Mouse (Mus musculus) common myeloid progenitor, adult 5-6 weeks (primary cell): ENCODE results near the gene Dhx40. TPM values are rescaled to one million over a fixed set of nuclear protein-coding genes. Genes with fewer than 3 reads are reported as not detected.

Source experiments
- ATAC-seq: replicated peaks from 2 replicates; pipeline ENCODE4 v1.8.0; 2016; ENCODE audit warnings: low read depth, mild to moderate bottlenecking, moderate TSS enrichment, inconsistent platforms; ENCODE audit not compliant: poor library complexity, severe bottlenecking
- total RNA-seq: library from RNA; stranded (forward); fragments of 200-1000, 187-1606 nt; gene quantifications from 2 replicates; pipeline ENCODE4 v1.2.3, GENCODE M21; 2017

Dhx40 gene
- total RNA-seq, result 19.4 and 24.4 TPM in 2 replicates

- peak; percentile 93 for ATAC-seq
Observed at GRCm38 (mm10) chr11:86807505-86807989, at the start of gene Dhx40. TSS of gene Dhx40 (minus strand) at chr11:86807746.

GRCm38 (mm10) chr11:86855639-86856425 is 48.3 kb upstream of the Dhx40 start:
- ATAC-seq, result no peak

GRCm38 (mm10) chr11:86853081-86853480 is 45.5 kb upstream of the Dhx40 start:
- ATAC-seq, result no peak

GRCm38 (mm10) chr11:86852534-86853054 is 45.0 kb upstream of the Dhx40 start:
- ATAC-seq, result no peak

GRCm38 (mm10) chr11:86851714-86852533 is 44.4 kb upstream of the Dhx40 start:
- 0 out of 2 replicates have a peak, but pooled peaks have one; percentile 18 for ATAC-seq

- ATAC-seq, result peak; percentile 25; the same call in 1 of the 2 replicates
Observed at GRCm38 (mm10) chr11:86851234-86851671, 43.7 kb upstream of the Dhx40 start.

- ATAC-seq, result no peak
Observed at GRCm38 (mm10) chr11:86843831-86844230, 36.3 kb upstream of the Dhx40 start.

GRCm38 (mm10) chr11:86841261-86841660 is 33.7 kb upstream of the Dhx40 start:
- ATAC-seq, result no peak

- no peak for ATAC-seq
Observed at GRCm38 (mm10) chr11:86840511-86841154, 33.1 kb upstream of the Dhx40 start.

- no peak for ATAC-seq
Observed at GRCm38 (mm10) chr11:86839716-86840447, 32.3 kb upstream of the Dhx40 start.

GRCm38 (mm10) chr11:86838792-86839191 is 31.2 kb upstream of the Dhx40 start:
- no peak for ATAC-seq

- ATAC-seq, result peak; percentile 94
Observed at GRCm38 (mm10) chr11:86836366-86836765, 28.8 kb upstream of the Dhx40 start.

- no peak for ATAC-seq
Observed at GRCm38 (mm10) chr11:86834628-86835338, 27.2 kb upstream of the Dhx40 start.

- no peak for ATAC-seq
Observed at GRCm38 (mm10) chr11:86834050-86834449, 26.5 kb upstream of the Dhx40 start.

GRCm38 (mm10) chr11:86833153-86833552 is 25.6 kb upstream of the Dhx40 start:
- no peak for ATAC-seq

GRCm38 (mm10) chr11:86828396-86828795 is 20.9 kb upstream of the Dhx40 start:
- ATAC-seq, result no peak

- peak; percentile 83 for ATAC-seq
Observed at GRCm38 (mm10) chr11:86827476-86828245, 20.1 kb upstream of the Dhx40 start.

- ATAC-seq, result no peak
Observed at GRCm38 (mm10) chr11:86824433-86824832, 16.9 kb upstream of the Dhx40 start.
